Mouse (Mus musculus): ENCODE measurements around the gene Tab2.

DNA sequence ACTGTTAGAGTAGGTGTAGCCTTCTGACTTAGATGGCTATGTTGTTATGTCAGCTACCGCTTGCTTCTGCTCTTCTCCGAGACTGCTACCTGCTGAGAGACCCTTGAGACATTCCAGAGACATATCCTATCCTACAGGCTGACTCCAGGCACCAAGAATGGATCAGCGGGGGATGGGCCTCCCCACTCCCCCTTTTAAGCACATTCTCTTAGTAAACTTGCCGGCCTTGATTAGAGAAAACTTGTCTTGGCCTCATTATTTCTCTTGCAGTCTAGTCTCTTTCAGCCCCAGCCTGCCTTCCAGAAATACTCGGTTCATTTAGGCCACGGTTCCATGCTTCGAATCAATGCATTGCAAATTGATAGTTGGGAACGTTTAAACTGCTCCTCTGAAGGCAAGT is 86.3 kb downstream of the Tab2 start:
- TF ChIP-seq TCF12 (IDR thresholded peaks at IDR 0.05; ENCODE audit: insufficient read depth, poor library complexity, severe bottlenecking) (no peak), REST (IDR thresholded peaks at IDR 0.05; ENCODE audit: insufficient read depth, insufficient read length) (no peak), POLR2A (IDR thresholded peaks at IDR 0.05; ENCODE audit: insufficient read length, low read depth) (no peak)
